ENCODE assay signal across 8 mouse cellular contexts in the genomic region with DNA sequence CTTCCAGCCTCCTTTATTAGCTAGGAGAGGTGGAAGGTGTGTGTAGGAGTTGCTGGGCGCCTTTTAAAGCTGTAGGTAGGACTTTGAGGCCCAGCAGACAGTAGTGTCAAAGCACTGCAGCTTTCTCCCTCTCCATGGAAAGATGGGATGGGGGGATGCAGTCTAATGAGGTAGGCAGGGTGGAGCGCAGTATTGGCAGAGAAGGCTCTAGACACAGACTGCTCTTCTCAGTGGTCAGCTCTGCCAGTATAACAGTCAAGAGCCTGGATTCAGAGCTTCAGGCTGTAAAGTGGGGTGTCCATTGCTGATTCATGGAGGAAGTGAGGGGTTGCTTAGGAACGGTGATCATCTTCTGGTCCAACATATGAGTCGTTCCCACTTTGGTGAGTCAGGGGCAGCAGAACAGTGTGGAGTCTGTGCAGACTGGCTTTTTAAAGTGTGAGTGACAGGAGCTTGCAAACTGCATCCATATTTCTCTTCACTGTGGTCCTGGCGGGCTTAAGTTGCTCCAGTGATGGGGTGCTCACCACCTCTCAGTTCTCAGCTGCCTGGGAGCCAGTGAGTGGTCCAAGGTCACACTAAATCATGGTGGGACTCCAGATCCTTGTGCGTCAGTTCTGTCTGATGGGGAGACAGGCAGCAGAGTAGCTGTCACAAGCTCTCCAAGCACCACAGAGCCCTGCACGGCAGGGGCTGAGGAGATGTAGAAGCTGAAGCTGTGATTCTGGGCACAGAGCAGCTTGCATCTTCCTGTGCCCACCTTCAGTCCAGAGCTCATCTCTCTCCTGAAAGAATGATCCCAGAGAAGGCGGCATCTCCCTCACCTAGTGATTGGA. TPM values are rescaled to one million over a fixed set of nuclear protein-coding genes. Genes with fewer than 3 reads are reported as not detected.
DNase-seq lines count a peak whose midpoint lies in the region; ATAC-seq and TF ChIP-seq lines count a peak whose summit lies in the region.

No protein-coding gene starts in this region.

- no peak for DNase-seq in kidney, adult 2 months
- DNase-seq in kidney, postnatal 14 days: no peak
- no peak for DNase-seq in hindbrain, embryonic 11.5 days (ENCODE audit: low spot score)
- no peak for DNase-seq in midbrain, embryonic 14.5 days
- no peak for DNase-seq in gastrocnemius, postnatal 14 days

- H3K36me3 ChIP-seq in kidney, adult 2 months (ENCODE audit: control insufficient read depth, insufficient read depth, low read length): 0 out of 2 replicates have a peak, but pooled peaks cover 2% of the 10 kb centered on the region
- no peaks in the 10 kb centered on the region; the same call in 1 of the 2 replicates for H3K36me3 ChIP-seq in hindbrain, embryonic 11.5 days (ENCODE audit: control insufficient read depth, insufficient read depth, low read length)
- peaks cover 27% of the 10 kb centered on the region for H3K36me3 ChIP-seq in midbrain, embryonic 14.5 days (ENCODE audit: control insufficient read depth, insufficient read depth, low read length)

- TF ChIP-seq POLR2A in kidney, adult 2 months (IDR thresholded peaks at IDR 0.05; ENCODE audit: low read depth, low read length): no peak
- no peak for TF ChIP-seq POLR2A in bone marrow, adult 2 months (IDR thresholded peaks at IDR 0.05; ENCODE audit: borderline replicate concordance, control insufficient read depth, low read depth, low read length)

- peak overlapping the region; percentile 84 for H3K4me2 ChIP-seq in hindbrain, embryonic 11.5 days (replicated peaks; ENCODE audit: low read depth, low read length)
- H3K4me2 ChIP-seq in midbrain, embryonic 14.5 days (ENCODE audit: low read length): peak overlapping the region; percentile 83

- peak overlapping the region; percentile 79 for H3K4me3 ChIP-seq in kidney, adult 2 months (ENCODE audit: insufficient read depth, low read depth, low read length)
- no peak overlapping the region for H3K4me3 ChIP-seq in bone marrow, adult 2 months (replicated peaks; ENCODE audit: control insufficient read depth, low read depth, low read length)
- peak overlapping the region; percentile 83 for H3K4me3 ChIP-seq in hindbrain, embryonic 11.5 days (ENCODE audit: low read depth, low read length)
- peak overlapping the region; percentile 81 for H3K4me3 ChIP-seq in midbrain, embryonic 14.5 days (replicated peaks; ENCODE audit: low read depth, low read length)

- 59% methylated on average over 8 of the region's 8 CpGs for WGBS in kidney, adult 2 months
- WGBS in bone marrow, adult 2 months: 59% methylated on average over 8 of the region's 8 CpGs
- WGBS in hindbrain, embryonic 11.5 days: 83% methylated on average over 8 of the region's 8 CpGs
- WGBS in midbrain, embryonic 14.5 days: 80% methylated on average over 8 of the region's 8 CpGs

- H3K9ac ChIP-seq in hindbrain, embryonic 11.5 days (ENCODE audit: low read depth, low read length): peak overlapping the region; percentile 76
- H3K9ac ChIP-seq in midbrain, embryonic 14.5 days (replicated peaks; ENCODE audit: low read length): peak overlapping the region; percentile 68

- intact Hi-C loops in gastrocnemius, postnatal 14 days (cut with DNase I; ENCODE audit: low total_unique reads): no loop called here

- H3K9me3 ChIP-seq in hindbrain, embryonic 11.5 days (ENCODE audit: control insufficient read depth, low read length): no peaks in the 10 kb centered on the region
- no peaks in the 10 kb centered on the region for H3K9me3 ChIP-seq in midbrain, embryonic 14.5 days (ENCODE audit: control insufficient read depth, low read length)

- peak overlapping the region; percentile 98; the same call in 1 of the 2 replicates for H3K27ac ChIP-seq in kidney, adult 2 months (ENCODE audit: insufficient read depth, low read depth, low read length)
- H3K27ac ChIP-seq in bone marrow, adult 2 months (ENCODE audit: control insufficient read depth, insufficient read depth, low read depth, low read length, poor library complexity): peak overlapping the region; percentile 90
- no peak overlapping the region for H3K27ac ChIP-seq in hindbrain, embryonic 11.5 days (ENCODE audit: low read depth, low read length)
- peak overlapping the region; percentile 98; the same call in 1 of the 2 replicates for H3K27ac ChIP-seq in midbrain, embryonic 14.5 days (replicated peaks; ENCODE audit: low read depth, low read length)

- ATAC-seq in hindbrain, embryonic 11.5 days (ENCODE audit: low FRiP score): no peak
- no peak for ATAC-seq in midbrain, embryonic 14.5 days (ENCODE audit: low FRiP score, low TSS enrichment)
- ATAC-seq in monocyte, adult 5-6 weeks (replicated peaks; ENCODE audit: insufficient number of reproducible peaks, low FRiP score, low TSS enrichment, poor library complexity, severe bottlenecking): no peak
- ATAC-seq in cerebellum, adult (ENCODE audit: insufficient number of reproducible peaks, low FRiP score, low TSS enrichment): no peak

- H3K27me3 ChIP-seq in kidney, adult 2 months (replicated peaks; ENCODE audit: control insufficient read depth, insufficient read depth, low read length): no peaks in the 10 kb centered on the region
- H3K27me3 ChIP-seq in hindbrain, embryonic 11.5 days (ENCODE audit: control insufficient read depth, insufficient read depth, low read length): no peaks in the 10 kb centered on the region
- H3K27me3 ChIP-seq in midbrain, embryonic 14.5 days (ENCODE audit: control insufficient read depth, insufficient read depth, low read length): no peaks in the 10 kb centered on the region

- H3K4me1 ChIP-seq in kidney, adult 2 months (ENCODE audit: control insufficient read depth, insufficient read depth, low read length): peaks cover 26% of the 10 kb centered on the region
- H3K4me1 ChIP-seq in bone marrow, adult 2 months (ENCODE audit: control insufficient read depth, insufficient read depth, low read length): peaks cover 7% of the 10 kb centered on the region; the same call in 1 of the 2 replicates
- peaks cover 10% of the 10 kb centered on the region for H3K4me1 ChIP-seq in hindbrain, embryonic 11.5 days (replicated peaks; ENCODE audit: control insufficient read depth, insufficient read depth, low read length)
- H3K4me1 ChIP-seq in midbrain, embryonic 14.5 days (ENCODE audit: control insufficient read depth, insufficient read depth, low read length): peaks cover 35% of the 10 kb centered on the region

- TF ChIP-seq CTCF in kidney, adult 2 months (conservative IDR thresholded peaks at IDR 0.05; ENCODE audit: insufficient read depth, insufficient read length, low read depth, low read length): no peak
- TF ChIP-seq CTCF in bone marrow, adult 2 months (IDR thresholded peaks at IDR 0.05; ENCODE audit: control insufficient read depth, insufficient read depth, low read length): no peak

RNA-seq across cellular contexts. Expression of gene Tbc1d17, which starts 2.1 kb away (rescaled TPM):
- polyA plus RNA-seq in kidney, adult 2 months (2012; rRNA removed): 100 and 114 TPM in 2 replicates
- polyA plus RNA-seq in bone marrow, adult 2 months (2011; ENCODE audit: insufficient read depth, insufficient read length, low replicate concordance, missing spikeins): 24.5 and 49.2 TPM in 2 replicates
- polyA plus RNA-seq in hindbrain, embryonic 11.5 days (2014; fragmentation: Nextera tagmentation; extraction: Ambion mirVana): 60.9 and 65.5 TPM in 2 replicates
- polyA plus RNA-seq in midbrain, embryonic 14.5 days (2014; fragmentation: Nextera tagmentation; extraction: Ambion mirVana): 107 and 122 TPM in 2 replicates
- 33.8 to 69.8 TPM (median 57.7 TPM) in 3 replicates for total RNA-seq in monocyte, adult 5-6 weeks (2017)
- total RNA-seq in gastrocnemius, postnatal 14 days (2021): 10 to 100 TPM; 28.2 to 38.9 TPM

RNA-seq across cellular contexts. Expression of gene Akt1s1, which starts 2.2 kb away (rescaled TPM):
- 90.6 and 121 TPM in 2 replicates for polyA plus RNA-seq in kidney, adult 2 months (2012; rRNA removed)
- polyA plus RNA-seq in bone marrow, adult 2 months (2011; ENCODE audit: insufficient read depth, insufficient read length, low replicate concordance, missing spikeins): 28.2 and 48.0 TPM in 2 replicates
- 31.7 and 38.0 TPM in 2 replicates for polyA plus RNA-seq in hindbrain, embryonic 11.5 days (2014; fragmentation: Nextera tagmentation; extraction: Ambion mirVana)
- 61.9 and 63.7 TPM in 2 replicates for polyA plus RNA-seq in midbrain, embryonic 14.5 days (2014; fragmentation: Nextera tagmentation; extraction: Ambion mirVana)
- total RNA-seq in monocyte, adult 5-6 weeks (2017): 11.6 to 33.0 TPM (median 13.0 TPM) in 3 replicates
- 10 to 100 TPM; 85.9 to 86.7 TPM for total RNA-seq in gastrocnemius, postnatal 14 days (2021)

RNA-seq across cellular contexts. Expression of gene Pnkp, which starts 5.9 kb away (rescaled TPM):
- 44.9 and 53.4 TPM in 2 replicates for polyA plus RNA-seq in kidney, adult 2 months (2012; rRNA removed)
- 97.5 and 261 TPM in 2 replicates for polyA plus RNA-seq in bone marrow, adult 2 months (2011; ENCODE audit: insufficient read depth, insufficient read length, low replicate concordance, missing spikeins)
- 26.3 and 27.6 TPM in 2 replicates for polyA plus RNA-seq in hindbrain, embryonic 11.5 days (2014; fragmentation: Nextera tagmentation; extraction: Ambion mirVana)
- 28.8 and 30.4 TPM in 2 replicates for polyA plus RNA-seq in midbrain, embryonic 14.5 days (2014; fragmentation: Nextera tagmentation; extraction: Ambion mirVana)
- 68.9 to 89.5 TPM (median 71.5 TPM) in 3 replicates for total RNA-seq in monocyte, adult 5-6 weeks (2017)
- total RNA-seq in gastrocnemius, postnatal 14 days (2021): 10 to 100 TPM; 15.1 to 16.6 TPM

RNA-seq across cellular contexts. Expression of gene Ptov1, which starts 18.6 kb away (rescaled TPM):
- 212 and 221 TPM in 2 replicates for polyA plus RNA-seq in kidney, adult 2 months (2012; rRNA removed)
- polyA plus RNA-seq in bone marrow, adult 2 months (2011; ENCODE audit: insufficient read depth, insufficient read length, low replicate concordance, missing spikeins): 51.3 and 96.4 TPM in 2 replicates
- 314 and 331 TPM in 2 replicates for polyA plus RNA-seq in hindbrain, embryonic 11.5 days (2014; fragmentation: Nextera tagmentation; extraction: Ambion mirVana)
- 480 and 508 TPM in 2 replicates for polyA plus RNA-seq in midbrain, embryonic 14.5 days (2014; fragmentation: Nextera tagmentation; extraction: Ambion mirVana)
- total RNA-seq in monocyte, adult 5-6 weeks (2017): 7.2 to 11.9 TPM (median 7.4 TPM) in 3 replicates
- 100 to 1,000 TPM; 161 to 167 TPM for total RNA-seq in gastrocnemius, postnatal 14 days (2021)

RNA-seq across cellular contexts. Expression of gene Atf5, which starts 34.5 kb away (rescaled TPM):
- polyA plus RNA-seq in kidney, adult 2 months (2012; rRNA removed): 42.1 and 57.2 TPM in 2 replicates
- polyA plus RNA-seq in bone marrow, adult 2 months (2011; ENCODE audit: insufficient read depth, insufficient read length, low replicate concordance, missing spikeins): 24.5 and 32.7 TPM in 2 replicates
- 1.9 and 2.0 TPM in 2 replicates for polyA plus RNA-seq in hindbrain, embryonic 11.5 days (2014; fragmentation: Nextera tagmentation; extraction: Ambion mirVana)
- 2.2 and 2.8 TPM in 2 replicates for polyA plus RNA-seq in midbrain, embryonic 14.5 days (2014; fragmentation: Nextera tagmentation; extraction: Ambion mirVana)
- 1.1 to 2.8 TPM (median 2.8 TPM) in 3 replicates for total RNA-seq in monocyte, adult 5-6 weeks (2017)
- 10 to 100 TPM; 54.5 to 62.2 TPM for total RNA-seq in gastrocnemius, postnatal 14 days (2021)
